Mouse (Mus musculus) naive thymus-derived CD4-positive, alpha-beta T cell, adult 2 months (primary cell): ENCODE measurements around the gene Ugt2b5.
"Not testable (repeated sequence)": the region's sequence is repeated elsewhere in the genome, so short reads cannot be mapped to it uniquely, and the experiment has no call there.

Source experiments
- DNase-seq: peaks from one replicate; pipeline ENCODE4 v3.0.0-alpha.2; 2011; ENCODE audit warnings: low read depth

The Ugt2b5 gene

GRCm38 (mm10) chr5:87140196-87140595 is at the start of gene Ugt2b5:
Ugt2b5 (minus strand) TSS chr5:87140318.
- not testable (repeated sequence) for DNase-seq

- not testable (repeated sequence) for DNase-seq
Measured at GRCm38 (mm10) chr5:87175780-87176179, 35.7 kb upstream of the Ugt2b5 start.

GRCm38 (mm10) chr5:87174671-87175070 is 34.6 kb upstream of the Ugt2b5 start:
- no peak for DNase-seq

GRCm38 (mm10) chr5:87147741-87148454 is 7.8 kb upstream of the Ugt2b5 start:
- DNase-seq = no peak

GRCm38 (mm10) chr5:87142865-87143456 is 2.8 kb upstream of the Ugt2b5 start:
- no peak for DNase-seq

GRCm38 (mm10) chr5:87103697-87104096 is 36.4 kb downstream of the Ugt2b5 start:
- not testable (repeated sequence) for DNase-seq

GRCm38 (mm10) chr5:87092346-87093027 is 47.6 kb downstream of the Ugt2b5 start, which contains the start of gene Ugt2b36:
Ugt2b36 (minus strand) TSS chr5:87092555.
- no peak for DNase-seq

GRCm38 (mm10) chr5:87091111-87091510 is 49.0 kb downstream of the Ugt2b5 start:
- DNase-seq = no peak

GRCm38 (mm10) chr5:87089264-87089663 is 50.9 kb downstream of the Ugt2b5 start:
- DNase-seq = no peak

- DNase-seq = no peak
Measured at GRCm38 (mm10) chr5:87086269-87086668, 53.8 kb downstream of the Ugt2b5 start.
